Mouse (Mus musculus): Measurements from ENCODE around the gene Usp15. TPM values are rescaled to one million over a fixed set of nuclear protein-coding genes. Genes with fewer than 3 reads are reported as not detected.
A peak's percentile ranks its signal among the peaks of the same experiment; 100 is the strongest.
"Not testable (repeated sequence)": the region's sequence is repeated elsewhere in the genome, so short reads cannot be mapped to it uniquely, and the experiment has no call there.

Gene Usp15
- 100 to 1,000 TPM in 1 of 4 experiments, 10 to 100 TPM in 3; 92.7 to 102 (median 94.7) TPM for total RNA-seq (2022)

- DNase-seq (ENCODE audit: low spot score), result peak; percentile 88
Measured at GRCm38 (mm10) chr10:123196835-123197559, at the start of gene Usp15. Gene Usp15, minus strand, starts transcription at chr10:123196995.

GRCm38 (mm10) chr10:123229420-123229819 lies 32.6 kb upstream of the Usp15 start:
- no peak for DNase-seq (ENCODE audit: low spot score)

- no peak for DNase-seq (ENCODE audit: low spot score)
Measured at GRCm38 (mm10) chr10:123222785-123223184, 26.0 kb upstream of the Usp15 start.

GRCm38 (mm10) chr10:123209517-123209916 lies 12.7 kb upstream of the Usp15 start:
- no peak for DNase-seq (ENCODE audit: low spot score)

DNA sequence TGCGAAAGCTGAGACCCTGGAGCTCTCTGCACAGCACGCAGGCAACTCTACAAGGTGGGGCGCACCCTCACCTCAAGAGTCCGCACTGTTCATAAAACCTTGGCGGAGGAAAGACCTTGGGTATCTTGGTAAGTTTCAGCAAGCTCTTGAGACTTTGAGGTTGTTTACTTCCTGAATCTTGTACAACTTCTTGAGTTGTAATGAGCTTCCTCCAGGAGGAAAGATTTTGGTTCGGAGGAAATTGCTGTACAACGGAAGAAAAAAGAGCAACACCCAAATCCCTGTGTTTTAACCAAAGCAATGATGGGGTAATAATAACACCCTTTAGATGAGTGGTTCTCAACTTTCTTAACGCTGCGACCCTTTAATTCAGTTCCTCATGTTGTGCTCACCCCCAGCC lies 11.5 kb upstream of the Usp15 start:
- no peak for DNase-seq (ENCODE audit: low spot score)

GRCm38 (mm10) chr10:123206074-123206473 lies 9.3 kb upstream of the Usp15 start:
- no peak for DNase-seq (ENCODE audit: low spot score)

DNA sequence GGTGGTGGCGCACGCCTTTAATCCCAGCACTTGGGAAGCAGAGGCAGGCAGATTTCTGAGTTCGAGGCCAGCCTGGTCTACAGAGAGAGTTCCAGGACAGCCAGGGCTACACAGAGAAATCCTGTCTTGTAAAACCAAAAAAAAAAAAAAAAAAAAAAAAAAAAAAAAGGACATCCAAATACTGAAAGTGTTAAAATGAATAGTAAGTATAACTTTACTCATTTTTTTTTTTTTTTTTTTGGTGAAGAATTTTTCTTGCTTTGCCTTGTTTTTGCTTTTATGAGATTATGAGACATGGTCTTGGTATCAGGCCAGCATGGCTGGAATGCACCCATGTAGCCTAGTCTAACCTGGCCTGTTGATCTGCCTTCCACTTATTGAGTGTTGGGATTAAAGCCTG lies 8.6 kb upstream of the Usp15 start:
- DNase-seq (ENCODE audit: low spot score), result not testable (repeated sequence)

DNA sequence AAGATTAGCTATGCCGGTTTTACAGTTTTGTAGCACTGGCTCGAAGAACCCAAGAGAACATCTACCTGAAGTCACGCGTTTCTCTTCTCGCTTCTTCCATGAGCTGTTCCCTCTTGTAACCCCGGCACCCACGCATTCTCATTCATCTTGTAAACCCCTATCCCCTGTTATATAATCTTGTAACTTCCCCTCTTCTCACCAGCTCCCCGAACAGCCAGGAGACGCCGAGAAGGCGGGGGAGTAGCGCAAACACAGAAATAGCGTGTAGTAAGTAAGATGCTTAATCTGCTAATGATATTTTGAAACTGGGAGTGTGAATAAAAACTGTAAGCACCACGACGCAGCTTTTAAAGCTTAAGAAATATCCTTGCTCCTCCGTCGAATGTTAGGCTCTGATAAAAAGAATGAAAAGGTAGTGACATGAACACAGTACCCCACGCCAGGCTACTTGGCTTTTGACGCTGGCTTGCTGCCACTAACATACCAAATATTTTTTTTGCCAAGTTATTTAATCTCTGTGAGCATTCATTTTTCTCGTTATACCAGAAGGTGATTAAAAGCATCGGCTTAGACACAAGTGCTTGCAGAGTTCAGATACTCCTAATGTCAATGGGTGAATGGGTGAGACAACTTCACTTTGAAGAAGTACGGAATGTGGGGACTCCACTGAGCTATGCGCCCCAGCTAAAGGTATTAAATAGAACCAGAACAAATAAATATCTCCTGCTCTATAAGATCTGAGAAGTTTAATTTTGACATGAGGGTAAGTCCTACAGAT lies 5.4 kb upstream of the Usp15 start:
- DNase-seq (ENCODE audit: low spot score), result no peak

DNA sequence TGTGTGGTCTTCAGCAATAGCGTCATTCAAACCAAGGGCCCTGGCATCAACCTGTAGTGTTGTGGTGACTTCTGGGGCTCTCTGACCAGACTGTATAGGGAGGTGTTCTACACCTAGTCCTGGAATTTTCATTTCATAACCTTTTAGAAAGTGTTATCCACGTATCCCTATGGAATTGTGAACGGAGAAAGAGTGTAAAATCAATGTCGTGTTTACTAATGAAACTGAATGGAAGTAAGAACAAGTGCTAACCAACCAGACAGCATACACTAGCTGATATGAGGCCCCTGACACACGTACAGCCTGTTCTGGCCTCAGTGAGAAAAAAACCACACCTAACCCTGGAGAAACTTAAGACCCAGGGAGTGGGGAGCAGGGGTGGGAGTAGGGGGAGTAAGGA lies 4.6 kb upstream of the Usp15 start:
- no peak for DNase-seq (ENCODE audit: low spot score)

GRCm38 (mm10) chr10:123200996-123201395 lies 4.2 kb upstream of the Usp15 start:
- no peak for DNase-seq (ENCODE audit: low spot score)

DNA sequence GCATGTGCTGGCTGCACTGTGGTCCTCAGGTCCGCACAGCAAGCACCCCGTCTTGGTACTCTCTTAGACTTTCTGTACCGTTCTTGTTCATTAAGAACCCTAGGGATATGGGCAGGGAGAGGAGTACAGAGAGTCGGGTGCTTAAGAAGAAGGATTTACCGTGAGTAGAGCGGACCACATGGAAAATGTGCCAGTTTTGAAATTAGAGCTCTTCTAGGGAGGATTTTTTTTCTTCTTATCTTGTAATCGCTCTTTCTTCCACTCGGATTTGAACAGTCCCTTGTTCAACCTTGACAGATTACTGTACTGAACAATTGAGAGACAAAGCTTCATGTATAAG lies 3.5 kb upstream of the Usp15 start:
- DNase-seq (ENCODE audit: low spot score), result no peak

DNA sequence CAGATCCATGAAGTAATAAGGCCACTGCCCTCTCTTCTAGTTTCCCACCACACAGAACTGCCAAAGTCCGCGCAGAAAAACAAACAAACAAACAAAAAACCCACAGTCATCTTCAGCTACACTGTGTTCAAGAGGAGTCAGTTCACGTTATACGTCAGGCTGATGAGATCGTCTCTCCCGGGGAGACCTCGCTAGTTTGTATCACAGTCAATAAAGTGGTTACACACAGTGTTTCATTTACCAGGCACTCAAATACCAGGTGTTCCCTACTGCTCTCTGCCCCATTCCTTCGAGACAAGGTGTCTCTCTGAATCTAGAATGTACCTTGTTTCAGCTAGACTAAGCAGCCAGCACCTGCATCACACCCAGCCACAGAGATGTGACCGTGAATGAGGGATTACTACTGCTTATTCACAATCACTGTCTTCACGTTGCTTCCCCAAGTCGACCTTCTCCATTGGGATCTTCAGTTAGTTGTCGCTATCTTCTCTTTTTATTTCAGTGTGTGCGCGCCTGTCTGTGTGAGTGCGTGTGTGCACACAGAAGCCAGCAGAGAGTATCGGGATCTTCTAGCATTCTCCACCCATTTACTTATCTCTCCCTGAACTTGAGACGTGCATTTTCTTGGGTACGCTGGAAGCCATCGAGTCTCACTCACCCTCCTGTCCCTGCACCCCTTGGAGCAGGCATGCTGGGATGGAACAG lies 3.0 kb upstream of the Usp15 start:
- DNase-seq (ENCODE audit: low spot score), result no peak

GRCm38 (mm10) chr10:123199119-123199518 lies 2.3 kb upstream of the Usp15 start:
- DNase-seq (ENCODE audit: low spot score), result no peak

DNA sequence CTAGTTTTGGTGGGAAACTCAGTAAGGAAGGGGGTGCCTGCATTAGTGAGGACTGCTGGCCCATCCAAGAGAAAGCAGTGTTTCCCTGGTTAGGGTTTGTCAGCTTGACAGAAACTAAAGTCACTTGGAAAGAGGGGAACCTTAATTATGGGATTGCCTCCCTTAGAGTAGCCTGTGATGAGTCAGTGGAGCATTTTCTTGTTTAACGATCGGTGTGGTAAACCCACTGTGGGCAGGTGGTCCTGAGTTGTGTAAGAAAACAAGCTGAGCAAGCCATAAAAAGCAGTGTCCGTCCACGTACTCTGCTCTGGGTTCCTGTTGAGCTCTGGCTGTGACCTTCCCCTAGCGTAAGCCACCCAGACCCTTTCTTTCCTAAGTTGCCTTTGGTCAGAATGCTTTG lies 1.4 kb upstream of the Usp15 start:
- DNase-seq (ENCODE audit: low spot score), result no peak

GRCm38 (mm10) chr10:123195961-123196834 lies 597 bp downstream of the Usp15 start:
- peak; percentile 23 for DNase-seq (ENCODE audit: low spot score)

DNA sequence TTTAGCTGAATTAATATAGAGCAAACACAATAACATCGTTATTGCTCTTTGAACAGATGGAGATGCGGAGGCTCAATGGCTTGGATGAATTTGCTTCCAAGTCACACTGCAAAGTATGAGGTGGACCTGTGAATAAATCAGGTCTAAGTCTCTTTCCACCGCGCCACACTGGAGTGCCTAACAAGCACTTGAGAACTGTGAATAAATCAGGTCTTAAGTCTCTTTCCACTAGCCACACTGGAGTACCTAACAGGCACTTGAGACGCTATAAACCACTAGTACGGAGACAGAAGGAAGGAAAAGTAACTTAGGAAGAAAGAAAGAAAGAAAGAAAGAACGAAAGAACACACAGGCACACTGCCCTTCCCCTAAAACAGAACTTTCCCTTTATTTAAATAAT lies 1.3 kb downstream of the Usp15 start:
- DNase-seq (ENCODE audit: low spot score), result no peak

DNA sequence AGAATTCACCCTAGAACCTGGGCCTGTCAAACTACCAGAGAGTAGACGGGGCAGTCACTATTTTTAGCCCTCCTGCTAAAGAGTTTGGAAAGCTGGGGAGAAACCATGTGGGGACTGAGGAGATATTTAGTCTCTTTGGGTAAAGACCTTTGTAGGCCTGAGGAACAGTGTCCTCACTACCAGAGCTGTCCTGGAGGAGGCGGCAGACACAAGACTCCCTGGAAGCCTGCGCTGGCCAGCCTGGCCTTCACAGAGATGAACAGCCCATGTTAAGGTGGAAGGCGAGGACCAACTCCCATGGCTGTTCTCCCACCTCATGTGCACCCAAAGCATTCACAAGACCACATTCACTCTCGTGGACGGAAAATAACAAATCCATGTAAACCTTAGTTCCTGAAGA lies 5.8 kb downstream of the Usp15 start:
- DNase-seq (ENCODE audit: low spot score), result peak; percentile 16

GRCm38 (mm10) chr10:123187337-123187736 lies 9.5 kb downstream of the Usp15 start:
- no peak for DNase-seq (ENCODE audit: low spot score)

GRCm38 (mm10) chr10:123185907-123186306 lies 10.9 kb downstream of the Usp15 start:
- no peak for DNase-seq (ENCODE audit: low spot score)

GRCm38 (mm10) chr10:123183743-123184142 lies 13.1 kb downstream of the Usp15 start:
- no peak for DNase-seq (ENCODE audit: low spot score)

- DNase-seq (ENCODE audit: low spot score), result no peak
Measured at GRCm38 (mm10) chr10:123183243-123183642, 13.6 kb downstream of the Usp15 start.

DNA sequence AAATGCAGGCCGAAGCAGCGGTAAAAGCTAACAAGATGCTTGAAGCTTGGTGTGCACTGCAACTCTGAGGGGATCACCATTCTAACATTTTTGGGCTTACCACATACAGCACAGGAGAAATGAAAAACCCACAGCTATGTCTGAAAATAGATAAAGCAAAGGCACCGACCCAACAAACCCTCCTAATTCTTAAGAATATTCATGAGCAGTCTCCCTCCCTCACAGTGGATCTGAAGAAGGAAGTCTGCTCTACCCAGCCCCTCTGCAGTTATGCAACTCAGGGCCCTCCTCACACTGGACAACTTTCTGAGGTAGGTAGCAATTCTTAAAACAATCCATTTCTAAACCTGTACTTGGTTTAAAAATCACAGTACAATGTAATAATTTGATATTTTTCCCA lies 14.4 kb downstream of the Usp15 start:
- DNase-seq (ENCODE audit: low spot score), result no peak

Data from heart, adult 8-10 months (tissue).